Mouse (Mus musculus) liver, embryonic 13.5 days (tissue): Measurements from ENCODE around the gene B130006D01Rik. TPM values are rescaled to one million over a fixed set of nuclear protein-coding genes. Genes with fewer than 3 reads are reported as not detected.
A peak's percentile ranks its signal among the peaks of the same experiment; 100 is the strongest.

Experiments
- ATAC-seq: fragments of 200-750 bp; cut with Nextera tagmentation; 2 replicates; pipeline ENCODE4 v1.8.0; 2017; ENCODE audit warnings: low read depth, mild to moderate bottlenecking, moderate number of reproducible peaks, moderate library complexity
- DNase-seq: peaks from one replicate; pipeline ENCODE4 v3.0.0; 2022
- H3K27ac ChIP-seq: fragments of 300-500 bp; sonication (generic); 2 replicates; pipeline ENCODE4 v1.5.1; 2015; ENCODE audit warnings: moderate library complexity, mild to moderate bottlenecking, inconsistent platforms
- H3K27me3 ChIP-seq: fragments of 300-500 bp; sonication (generic); 2 replicates; pipeline ENCODE4 v1.6.1; 2015; ENCODE audit warnings: mild to moderate bottlenecking, inconsistent platforms
- H3K36me3 ChIP-seq: fragments of 300-500 bp; sonication (generic); 2 replicates; pipeline ENCODE4 v1.6.1; 2015; ENCODE audit warnings: mild to moderate bottlenecking, inconsistent platforms
- H3K4me1 ChIP-seq: fragments of 300-500 bp; sonication (generic); replicated peaks from 2 replicates; pipeline ENCODE4 v1.6.1; 2015; ENCODE audit warnings: inconsistent platforms
- H3K4me2 ChIP-seq: fragments of 300-500 bp; sonication (generic); 2 replicates; pipeline ENCODE4 v1.6.1; 2015; ENCODE audit warnings: inconsistent platforms, mild to moderate bottlenecking, moderate library complexity
- H3K4me3 ChIP-seq: fragments of 300-500 bp; sonication (generic); replicated peaks from 2 replicates; pipeline ENCODE4 v1.5.1; 2015; ENCODE audit warnings: mild to moderate bottlenecking, inconsistent platforms
- H3K9ac ChIP-seq: fragments of 300-500 bp; sonication (generic); 2 replicates; pipeline ENCODE4 v1.6.1; 2015; ENCODE audit warnings: mild to moderate bottlenecking, inconsistent platforms
- H3K9me3 ChIP-seq: fragments of 300-500 bp; sonication (generic); replicated peaks from 2 replicates; pipeline ENCODE4 v1.6.1; 2016; ENCODE audit warnings: inconsistent platforms
- WGBS: fragments of 180-500 bp; shearing (Covaris S2); methylation state at CpG from one replicate; pipeline ENCODE4 v1.1.7; 2015; ENCODE audit not compliant: insufficient replicate concordance; 5-methylcytosine and 5-hydroxymethylcytosine counted together
- polyA plus RNA-seq: library from polyadenylated mRNA; unstranded; fragments of >200 nt; fragmentation: Nextera tagmentation; extraction: Ambion mirVana; gene quantifications from 2 replicates; pipeline ENCODE4 v1.2.1, GENCODE M21; 2015

B130006D01Rik gene
- polyA plus RNA-seq, result 0.37 and 0.44 TPM in 2 replicates

- ATAC-seq (no peak), DNase-seq (no peak)
- H3K9me3 ChIP-seq, result no peaks in the 10 kb centered on the region
- 75% methylated on average over 5 of the region's 5 CpGs for WGBS
- H3K27me3 ChIP-seq, result no peaks in the 10 kb centered on the region
- H3K4me3 ChIP-seq, result no peak within 1 kb of the TSS
- no peak within 1 kb of the TSS for H3K27ac ChIP-seq
- H3K9ac ChIP-seq, result no peak within 1 kb of the TSS
- no peak within 1 kb of the TSS for H3K4me2 ChIP-seq
- peaks cover 34% of the 10 kb centered on the region for H3K4me1 ChIP-seq
- H3K36me3 ChIP-seq, result peaks cover 3% of the 10 kb centered on the region; the same call in 1 of the 2 replicates
Measured at GRCm38 (mm10) chr11:95723287-95723686, at the start of gene B130006D01Rik. B130006D01Rik (plus strand) TSS chr11:95723587.

GRCm38 (mm10) chr11:95675498-95675897, 47.9 kb upstream of the B130006D01Rik start:
- H3K27me3 ChIP-seq, result no peaks in the 10 kb centered on the region
- 87% methylated on average over 14 of the region's 14 CpGs for WGBS
- H3K36me3 ChIP-seq, result peaks cover 86% of the 10 kb centered on the region
- H3K4me3 ChIP-seq, result no peak overlapping the region
- DNase-seq (no peak), ATAC-seq (no peak)
- no peak overlapping the region for H3K4me2 ChIP-seq
- H3K9me3 ChIP-seq, result no peaks in the 10 kb centered on the region
- H3K4me1 ChIP-seq, result peaks cover 10% of the 10 kb centered on the region; the same call in 1 of the 2 replicates
- H3K9ac ChIP-seq, result no peak overlapping the region
- 0 out of 2 replicates have a peak overlapping the region, but pooled peaks have one; percentile 23 for H3K27ac ChIP-seq

- Histone ChIP-seq H3K36me3 (peaks cover 86% of the 10 kb centered on the region), H3K9ac (no peak overlapping the region)
Measured at GRCm38 (mm10) chr11:95676307-95676706, 47.1 kb upstream of the B130006D01Rik start.

GRCm38 (mm10) chr11:95677925-95678701, 45.3 kb upstream of the B130006D01Rik start:
- Histone ChIP-seq H3K9ac (no peak overlapping the region), H3K9me3 (no peaks in the 10 kb centered on the region), H3K4me3 (no peak overlapping the region), H3K27ac (no peak overlapping the region), H3K27me3 (no peaks in the 10 kb centered on the region), H3K4me1 (peaks cover 6% of the 10 kb centered on the region; the same call in 1 of the 2 replicates), H3K4me2 (no peak overlapping the region), H3K36me3 (peaks cover 80% of the 10 kb centered on the region)
- 80% methylated on average over 14 of the region's 14 CpGs for WGBS
- no peak for ATAC-seq
- DNase-seq, result no peak

More at GRCm38 (mm10) chr11:95676307-95676706, 47.1 kb upstream of the B130006D01Rik start:
- 34% methylated on average over 6 of the region's 6 CpGs for WGBS
- no peaks in the 10 kb centered on the region for H3K9me3 ChIP-seq
- H3K27ac ChIP-seq, result no peak overlapping the region
- DNase-seq (peak; percentile 53), ATAC-seq (no peak)
- peaks cover 7% of the 10 kb centered on the region; the same call in 1 of the 2 replicates for H3K4me1 ChIP-seq
- no peaks in the 10 kb centered on the region for H3K27me3 ChIP-seq
- H3K4me2 ChIP-seq, result no peak overlapping the region
- no peak overlapping the region for H3K4me3 ChIP-seq

GRCm38 (mm10) chr11:95681995-95682601, 41.3 kb upstream of the B130006D01Rik start:
- H3K36me3 ChIP-seq, result peaks cover 45% of the 10 kb centered on the region
- DNase-seq (no peak), ATAC-seq (no peak)
- no peak overlapping the region for H3K4me3 ChIP-seq
- 0 out of 2 replicates have a peak overlapping the region, but pooled peaks have one; percentile 24 for H3K27ac ChIP-seq
- no peak overlapping the region for H3K9ac ChIP-seq
- H3K9me3 ChIP-seq, result no peaks in the 10 kb centered on the region
- H3K4me2 ChIP-seq, result no peak overlapping the region
- WGBS, result 56% methylated on average over 9 of the region's 9 CpGs
- H3K4me1 ChIP-seq, result peaks cover 15% of the 10 kb centered on the region
- no peaks in the 10 kb centered on the region for H3K27me3 ChIP-seq

GRCm38 (mm10) chr11:95682946-95683345, 40.4 kb upstream of the B130006D01Rik start:
- H3K4me1 ChIP-seq, result peaks cover 22% of the 10 kb centered on the region
- DNase-seq (no peak), ATAC-seq (no peak)
- H3K36me3 ChIP-seq, result peaks cover 37% of the 10 kb centered on the region
- H3K27ac ChIP-seq, result no peak overlapping the region
- H3K9ac ChIP-seq, result no peak overlapping the region
- no peaks in the 10 kb centered on the region for H3K9me3 ChIP-seq
- 78% methylated on average over 3 of the region's 3 CpGs for WGBS
- H3K4me3 ChIP-seq, result no peak overlapping the region
- H3K27me3 ChIP-seq, result no peaks in the 10 kb centered on the region
- no peak overlapping the region for H3K4me2 ChIP-seq

GRCm38 (mm10) chr11:95686031-95686430, 37.4 kb upstream of the B130006D01Rik start:
- 0% methylated on average over 4 of the region's 4 CpGs for WGBS
- Histone ChIP-seq H3K27ac (no peak overlapping the region), H3K4me3 (no peak overlapping the region), H3K4me1 (peaks cover 52% of the 10 kb centered on the region), H3K9me3 (no peaks in the 10 kb centered on the region), H3K27me3 (no peaks in the 10 kb centered on the region), H3K36me3 (peaks cover 10% of the 10 kb centered on the region), H3K9ac (no peak overlapping the region), H3K4me2 (no peak overlapping the region)
- ATAC-seq (no peak), DNase-seq (peak; percentile 64)

- Histone ChIP-seq H3K4me1 (peaks cover 60% of the 10 kb centered on the region), H3K4me3 (no peak overlapping the region), H3K4me2 (peak overlapping the region; percentile 29; the same call in 1 of the 2 replicates), H3K27me3 (no peaks in the 10 kb centered on the region), H3K27ac (0 out of 2 replicates have a peak overlapping the region, but pooled peaks have one; percentile 1), H3K36me3 (no peaks in the 10 kb centered on the region), H3K9me3 (no peaks in the 10 kb centered on the region), H3K9ac (0 out of 2 replicates have a peak overlapping the region, but pooled peaks have one; percentile 31)
- peak; percentile 37 for DNase-seq
- ATAC-seq, result 0 out of 2 replicates have a peak, but pooled peaks have one; percentile 41
- WGBS, result 21% methylated on average over 11 of the region's 11 CpGs
Measured at GRCm38 (mm10) chr11:95687084-95687656, 36.2 kb upstream of the B130006D01Rik start.

- H3K4me3 ChIP-seq, result peak overlapping the region; percentile 38
- peak overlapping the region; percentile 68 for H3K9ac ChIP-seq
- no peaks in the 10 kb centered on the region for H3K9me3 ChIP-seq
- ATAC-seq, result peak; percentile 54
- H3K4me2 ChIP-seq, result peak overlapping the region; percentile 70
- peak overlapping the region; percentile 92 for H3K27ac ChIP-seq
- no peaks in the 10 kb centered on the region for H3K27me3 ChIP-seq
- H3K36me3 ChIP-seq, result no peaks in the 10 kb centered on the region
- peak; percentile 42 for DNase-seq
- peaks cover 70% of the 10 kb centered on the region for H3K4me1 ChIP-seq
- 6% methylated on average over 6 of the region's 6 CpGs for WGBS
Measured at GRCm38 (mm10) chr11:95688515-95688914, 34.9 kb upstream of the B130006D01Rik start.

GRCm38 (mm10) chr11:95688981-95689380, 34.4 kb upstream of the B130006D01Rik start:
- peak overlapping the region; percentile 70 for H3K4me2 ChIP-seq
- ATAC-seq, result peak; percentile 88

GRCm38 (mm10) chr11:95689544-95689943, 33.8 kb upstream of the B130006D01Rik start:
- H3K27ac ChIP-seq, result peak overlapping the region; percentile 92

More at GRCm38 (mm10) chr11:95688981-95689380, 34.4 kb upstream of the B130006D01Rik start:
- no peaks in the 10 kb centered on the region for H3K36me3 ChIP-seq
- H3K27ac ChIP-seq, result peak overlapping the region; percentile 92
- WGBS, result 7% methylated on average over 7 of the region's 7 CpGs
- H3K27me3 ChIP-seq, result no peaks in the 10 kb centered on the region
- peak overlapping the region; percentile 68 for H3K9ac ChIP-seq
- peak overlapping the region; percentile 38 for H3K4me3 ChIP-seq
- no peaks in the 10 kb centered on the region for H3K9me3 ChIP-seq
- DNase-seq, result peak; percentile 64
- H3K4me1 ChIP-seq, result peaks cover 70% of the 10 kb centered on the region

More at GRCm38 (mm10) chr11:95689544-95689943, 33.8 kb upstream of the B130006D01Rik start:
- Histone ChIP-seq H3K9ac (peak overlapping the region; percentile 68), H3K36me3 (no peaks in the 10 kb centered on the region), H3K4me3 (no peak overlapping the region), H3K4me1 (peaks cover 70% of the 10 kb centered on the region), H3K9me3 (no peaks in the 10 kb centered on the region), H3K27me3 (no peaks in the 10 kb centered on the region), H3K4me2 (peak overlapping the region; percentile 70)
- 56% methylated on average over 3 of the region's 3 CpGs for WGBS
- DNase-seq (no peak), ATAC-seq (no peak)
